Mouse (Mus musculus) liver, adult 2 months (tissue): ENCODE results near the gene Dohh.

Experiments used
- CTCF ChIP-seq: fragments of 200-500 bp; IDR thresholded peaks from 2 replicates; pipeline ENCODE4 v1.5.1; 2011; ENCODE audit warnings: low read depth, low read length, control low read depth
- POLR2A ChIP-seq: fragments of 200-500 bp; IDR thresholded peaks from 2 replicates; pipeline ENCODE4 v1.6.1; 2011; ENCODE audit warnings: low read length, control low read depth; ENCODE audit not compliant: insufficient read depth; ENCODE audit errors: extremely low read depth

DNA sequence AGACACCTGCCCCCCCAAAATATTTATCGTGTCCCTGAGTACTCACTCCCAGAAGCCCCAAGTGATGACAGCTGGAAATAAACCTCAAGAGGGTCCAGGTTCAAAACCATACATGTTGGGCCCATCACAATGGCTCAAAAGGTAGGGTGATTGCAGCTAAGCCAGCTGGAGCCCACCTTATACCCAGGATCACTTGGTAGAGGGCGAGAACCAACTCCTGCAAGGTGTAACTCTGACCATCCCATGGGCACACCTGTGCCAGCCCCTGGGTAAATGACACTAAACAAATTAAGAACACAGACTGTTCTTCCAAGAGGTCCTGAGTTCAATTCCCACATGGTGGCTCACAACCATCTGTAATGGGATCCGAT lies 5.1 kb upstream of the Dohh start:
- TF ChIP-seq CTCF, result no peak
- no peak for TF ChIP-seq POLR2A
